Mouse (Mus musculus) midbrain, embryonic 12.5 days (tissue): ENCODE results near the gene Slc35f4. TPM values are rescaled to one million over a fixed set of nuclear protein-coding genes. Genes with fewer than 3 reads are reported as not detected.

Experiments used
- ATAC-seq: fragments of 200-750 bp; cut with Nextera tagmentation; 2 replicates; pipeline ENCODE4 v1.8.0; 2017; ENCODE audit warnings: low read depth, moderate TSS enrichment, moderate library complexity; ENCODE audit not compliant: low FRiP score
- H3K27ac ChIP-seq: fragments of 300-500 bp; sonication (generic); replicated peaks from 2 replicates; pipeline ENCODE4 v1.5.1; 2016; ENCODE audit warnings: mild to moderate bottlenecking
- H3K27me3 ChIP-seq: fragments of 300-500 bp; sonication (generic); 2 replicates; pipeline ENCODE4 v1.6.1; 2016; ENCODE audit warnings: mild to moderate bottlenecking
- H3K36me3 ChIP-seq: fragments of 300-500 bp; sonication (generic); 2 replicates; pipeline ENCODE4 v1.6.1; 2016
- H3K4me1 ChIP-seq: fragments of 300-500 bp; sonication (generic); 2 replicates; pipeline ENCODE4 v1.6.1; 2016
- H3K4me2 ChIP-seq: fragments of 300-500 bp; sonication (generic); replicated peaks from 2 replicates; pipeline ENCODE4 v1.6.1; 2016; ENCODE audit warnings: mild to moderate bottlenecking, moderate library complexity
- H3K4me3 ChIP-seq: fragments of 300-500 bp; sonication (generic); 2 replicates; pipeline ENCODE4 v1.5.1; 2016; ENCODE audit warnings: mild to moderate bottlenecking
- H3K9ac ChIP-seq: fragments of 300-500 bp; sonication (generic); replicated peaks from 2 replicates; pipeline ENCODE4 v1.6.1; 2016; ENCODE audit warnings: mild to moderate bottlenecking, moderate library complexity
- H3K9me3 ChIP-seq: fragments of 300-500 bp; sonication (generic); 2 replicates; pipeline ENCODE4 v1.6.1; 2016; ENCODE audit warnings: mild to moderate bottlenecking
- WGBS: fragments of 180-500 bp; shearing (Covaris S2); methylation state at CpG from one replicate; pipeline ENCODE4 v1.1.7; 2016; 5-methylcytosine and 5-hydroxymethylcytosine counted together
- polyA plus RNA-seq: library from polyadenylated mRNA; unstranded; fragments of >200 nt; fragmentation: Nextera tagmentation; extraction: Ambion mirVana; gene quantifications from 2 replicates; pipeline ENCODE4 v1.2.1, GENCODE M21; 2016

Gene Slc35f4
- 0.89 and 1.4 TPM in 2 replicates for polyA plus RNA-seq

DNA sequence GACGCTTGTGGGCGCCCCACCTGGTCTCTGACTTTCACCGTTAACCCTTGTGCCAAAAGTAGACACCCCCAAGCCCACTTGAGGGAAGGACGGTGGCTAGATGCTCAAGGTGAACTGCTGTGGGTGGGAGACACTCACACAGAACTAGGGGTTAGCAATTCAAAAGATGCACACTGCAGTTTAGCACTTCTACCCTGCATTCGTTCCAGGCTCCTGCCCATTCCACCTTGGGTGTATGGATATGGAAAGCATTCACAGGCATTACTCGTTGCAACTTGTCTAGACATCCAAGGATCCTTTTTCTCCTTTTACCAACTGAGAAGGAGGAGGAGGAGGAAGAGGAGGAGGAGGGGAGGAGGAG, at the start of gene Slc35f4:
Gene Slc35f4 (minus strand): TSS at position 116 of the 361 bp plus-strand sequence.
- WGBS, result 10% methylated on average over 6 of the region's 6 CpGs
- Histone ChIP-seq H3K9ac (peak within 1 kb of the TSS; percentile 64), H3K4me3 (peak within 1 kb of the TSS; percentile 56), H3K4me2 (peak within 1 kb of the TSS; percentile 78), H3K27me3 (peaks cover 17% of the 10 kb centered on the region), H3K4me1 (peaks cover 10% of the 10 kb centered on the region), H3K27ac (0 out of 2 replicates have a peak within 1 kb of the TSS, but pooled peaks have one; percentile 20), H3K9me3 (no peaks in the 10 kb centered on the region), H3K36me3 (no peaks in the 10 kb centered on the region)
- peak; percentile 32; the same call in 1 of the 2 replicates for ATAC-seq

DNA sequence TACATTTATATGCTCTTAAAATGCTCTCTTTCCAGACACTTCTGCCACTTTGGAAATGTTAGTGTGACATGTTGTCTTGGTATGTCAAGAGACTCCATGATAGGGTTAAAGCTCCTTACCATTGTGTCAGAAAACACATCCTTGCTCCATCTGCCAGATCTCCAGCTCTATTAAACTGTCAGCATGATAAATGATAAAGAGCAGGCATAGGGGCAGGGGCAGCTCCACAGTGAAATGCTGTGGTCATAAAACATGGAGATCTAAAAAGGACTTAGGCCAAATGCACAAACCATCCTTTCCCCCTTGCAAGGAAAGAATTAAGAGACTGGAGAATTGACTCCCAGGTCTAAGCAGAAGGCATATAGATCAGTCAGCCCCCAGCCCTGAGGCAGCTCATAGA, 42.5 kb upstream of the Slc35f4 start:
- no peaks in the 10 kb centered on the region for H3K27me3 ChIP-seq
- no peak overlapping the region for H3K9ac ChIP-seq
- H3K4me2 ChIP-seq, result no peak overlapping the region
- H3K4me3 ChIP-seq, result no peak overlapping the region
- ATAC-seq, result no peak
- no peaks in the 10 kb centered on the region for H3K9me3 ChIP-seq
- no peak overlapping the region for H3K27ac ChIP-seq
- H3K4me1 ChIP-seq, result no peaks in the 10 kb centered on the region
- H3K36me3 ChIP-seq, result no peaks in the 10 kb centered on the region

DNA sequence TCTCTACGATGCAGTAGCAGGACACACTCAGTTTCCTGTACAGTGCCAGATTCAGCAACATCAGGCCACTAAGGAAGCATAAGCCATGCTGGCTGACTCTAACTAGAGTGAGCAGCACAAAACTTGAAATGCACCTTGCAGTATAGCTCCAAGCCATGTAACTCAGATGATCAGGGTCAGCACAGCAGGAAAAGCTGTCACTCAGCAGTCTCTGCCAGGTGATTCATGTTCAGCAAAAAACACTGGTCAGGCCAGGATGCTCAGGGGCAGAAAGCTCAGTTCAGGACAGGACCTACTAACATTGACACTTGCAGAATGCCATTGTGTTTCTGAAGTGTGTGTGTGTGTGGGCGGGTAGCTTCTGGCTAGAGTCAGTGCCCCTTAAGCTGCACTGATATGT, 34.9 kb upstream of the Slc35f4 start:
- 87% methylated on average over 2 of the region's 2 CpGs for WGBS

DNA sequence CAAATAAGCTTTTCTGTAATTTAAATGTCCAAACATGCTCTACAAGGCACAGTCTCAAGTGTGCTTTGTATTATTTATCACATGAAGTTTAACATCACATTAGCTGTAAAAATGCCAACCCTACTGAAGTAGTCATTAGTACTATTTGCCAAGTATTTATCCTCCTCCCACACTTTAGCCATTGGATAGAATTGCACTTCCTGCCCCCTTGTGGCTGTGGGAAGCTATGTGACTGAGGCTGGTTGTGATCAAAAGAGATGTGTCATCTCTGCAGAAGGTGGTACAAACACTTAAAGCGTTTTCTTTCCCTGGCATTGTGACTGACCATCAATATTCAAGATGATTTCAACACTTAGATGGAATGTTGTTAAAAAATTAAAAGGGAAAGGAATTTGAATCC, 14.3 kb upstream of the Slc35f4 start:
- H3K4me2 ChIP-seq, result no peak overlapping the region
- no peaks in the 10 kb centered on the region for H3K27me3 ChIP-seq
- H3K4me3 ChIP-seq, result no peak overlapping the region
- H3K9me3 ChIP-seq, result no peaks in the 10 kb centered on the region
- H3K36me3 ChIP-seq, result no peaks in the 10 kb centered on the region
- no peak overlapping the region for H3K27ac ChIP-seq
- WGBS, result 54% methylated on average over 1 of the region's 1 CpGs
- no peaks in the 10 kb centered on the region for H3K4me1 ChIP-seq
- ATAC-seq, result no peak
- no peak overlapping the region for H3K9ac ChIP-seq

More for the DNA sequence above, 34.9 kb upstream of the Slc35f4 start:
- H3K4me1 ChIP-seq, result no peaks in the 10 kb centered on the region
- H3K4me3 ChIP-seq, result no peak overlapping the region
- H3K27me3 ChIP-seq, result no peaks in the 10 kb centered on the region
- ATAC-seq, result no peak
- no peak overlapping the region for H3K9ac ChIP-seq
- H3K9me3 ChIP-seq, result no peaks in the 10 kb centered on the region
- H3K27ac ChIP-seq, result no peak overlapping the region
- no peaks in the 10 kb centered on the region for H3K36me3 ChIP-seq
- H3K4me2 ChIP-seq, result no peak overlapping the region

DNA sequence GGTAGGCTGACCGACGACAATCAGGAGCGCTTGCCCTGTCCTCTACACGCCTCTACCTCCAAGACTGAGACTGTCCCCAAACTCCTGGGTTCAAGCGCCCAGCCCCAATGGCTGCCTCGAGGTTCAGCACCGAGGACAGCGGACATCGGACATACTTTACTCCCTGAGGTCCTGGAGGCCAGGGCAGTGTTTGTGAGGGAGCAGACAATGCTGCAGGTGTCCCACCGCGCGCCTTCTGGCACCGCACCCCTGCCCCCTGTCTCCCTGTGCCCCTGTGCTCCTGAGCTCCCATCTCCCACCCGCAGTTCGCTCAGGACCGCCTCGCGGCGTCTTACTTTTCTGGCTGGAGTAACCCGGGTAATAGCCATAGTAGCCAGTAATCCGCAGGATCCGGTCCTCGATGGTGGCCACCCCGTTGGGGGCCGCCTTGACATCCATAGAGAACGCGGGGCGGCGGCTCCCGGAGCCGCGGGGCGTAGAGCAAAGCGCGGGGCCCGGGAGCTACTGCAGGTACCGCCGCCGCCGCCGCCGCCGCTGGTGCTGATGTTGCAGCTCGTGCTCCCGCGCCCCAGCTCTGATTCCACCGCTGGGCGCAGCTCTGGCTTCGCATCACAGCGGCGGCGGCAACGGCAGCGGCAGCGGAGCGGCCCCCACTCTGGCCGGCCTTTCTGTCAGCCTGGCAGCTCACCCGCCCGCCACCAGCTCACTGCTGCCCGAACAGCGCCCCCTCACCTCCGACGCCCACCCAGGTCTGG, 493 bp downstream of the Slc35f4 start:
- peak; percentile 82 for ATAC-seq
- H3K36me3 ChIP-seq, result no peaks in the 10 kb centered on the region
- peak overlapping the region; percentile 56 for H3K4me3 ChIP-seq
- H3K4me1 ChIP-seq, result peaks cover 10% of the 10 kb centered on the region
- peak overlapping the region; percentile 78 for H3K4me2 ChIP-seq
- H3K9me3 ChIP-seq, result no peaks in the 10 kb centered on the region
- peaks cover 17% of the 10 kb centered on the region for H3K27me3 ChIP-seq
- 1% methylated on average over 59 of the region's 63 CpGs for WGBS
- H3K27ac ChIP-seq, result 0 out of 2 replicates have a peak overlapping the region, but pooled peaks have one; percentile 20
- H3K9ac ChIP-seq, result peak overlapping the region; percentile 64

DNA sequence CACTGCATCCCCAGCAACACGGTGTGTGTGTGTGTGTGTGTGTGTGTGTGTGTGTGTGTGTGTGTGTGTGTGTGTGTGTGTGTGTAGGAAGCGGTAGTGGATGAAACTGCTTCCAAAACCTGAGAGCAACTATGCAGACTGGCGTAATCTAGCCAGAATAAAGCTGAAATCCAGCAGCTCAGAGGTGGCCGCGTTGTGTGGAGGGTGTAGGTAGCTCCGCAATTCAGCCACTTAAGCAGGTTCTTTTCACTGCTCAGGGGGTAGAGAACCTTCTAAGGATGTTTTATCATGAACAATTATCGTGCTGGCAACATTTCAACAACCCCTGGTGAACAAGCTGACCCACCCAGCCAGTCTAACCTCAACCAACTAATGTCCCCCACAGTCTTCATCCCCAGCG, 1.2 kb downstream of the Slc35f4 start:
- Histone ChIP-seq H3K9me3 (no peaks in the 10 kb centered on the region), H3K9ac (no peak overlapping the region), H3K4me2 (peak overlapping the region; percentile 78), H3K27ac (no peak overlapping the region), H3K36me3 (no peaks in the 10 kb centered on the region), H3K4me1 (peaks cover 10% of the 10 kb centered on the region), H3K27me3 (peaks cover 17% of the 10 kb centered on the region), H3K4me3 (peak overlapping the region; percentile 56)
- WGBS, result 75% methylated on average over 7 of the region's 8 CpGs
- peak; percentile 31 for ATAC-seq

DNA sequence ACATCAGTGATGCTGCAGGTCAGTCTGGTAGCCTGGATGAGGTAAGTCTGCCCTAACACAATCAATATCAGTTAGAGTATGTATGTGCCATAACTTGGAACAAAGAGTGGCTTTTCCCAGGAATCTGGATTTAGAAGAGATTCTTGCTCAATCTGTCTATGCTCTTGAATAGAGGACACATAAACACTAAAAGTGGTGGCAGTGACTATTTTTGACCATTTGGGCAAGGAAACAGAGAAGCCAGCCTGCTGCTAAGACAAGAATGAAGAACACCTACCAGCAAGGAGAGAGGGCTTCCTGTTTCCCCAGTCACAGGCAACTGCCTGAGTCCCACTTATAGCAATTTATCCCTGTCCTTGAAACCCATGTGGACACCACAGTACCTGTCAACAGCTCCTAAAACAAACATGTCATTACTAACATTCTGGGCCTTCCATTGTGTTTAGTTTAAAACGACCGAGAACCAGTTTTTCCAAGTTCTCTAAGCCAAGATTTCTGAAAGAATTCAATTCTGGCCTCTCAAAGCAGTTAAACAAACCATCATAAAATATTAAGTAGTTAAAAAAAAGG, 10.7 kb downstream of the Slc35f4 start:
- no peak overlapping the region for H3K27ac ChIP-seq
- H3K4me2 ChIP-seq, result no peak overlapping the region
- H3K9ac ChIP-seq, result no peak overlapping the region
- no peak for ATAC-seq
- no peaks in the 10 kb centered on the region for H3K9me3 ChIP-seq
- no peaks in the 10 kb centered on the region for H3K27me3 ChIP-seq
- no peak overlapping the region for H3K4me3 ChIP-seq
- no peaks in the 10 kb centered on the region for H3K36me3 ChIP-seq
- H3K4me1 ChIP-seq, result no peaks in the 10 kb centered on the region
- 86% methylated on average over 2 of the region's 2 CpGs for WGBS

DNA sequence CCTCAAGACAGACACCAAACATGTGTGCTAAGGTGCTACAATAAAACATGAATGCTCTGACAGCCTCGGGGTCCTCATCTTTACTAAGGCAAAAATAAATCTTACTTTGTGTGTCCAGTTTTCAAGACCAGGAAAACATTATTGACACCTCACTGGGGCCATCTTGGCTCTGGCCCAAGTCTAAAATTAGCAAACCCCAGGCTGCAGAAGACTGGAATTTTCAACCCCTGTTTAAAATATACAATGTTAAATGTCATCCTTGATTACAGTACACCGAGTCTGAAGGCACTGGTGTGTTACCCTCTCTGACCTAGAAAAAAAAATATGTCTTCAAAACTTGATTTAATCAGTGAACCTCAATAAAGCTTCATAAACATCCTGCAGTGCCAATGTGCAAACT, 11.7 kb downstream of the Slc35f4 start:
- Histone ChIP-seq H3K27me3 (no peaks in the 10 kb centered on the region), H3K4me2 (no peak overlapping the region), H3K9me3 (no peaks in the 10 kb centered on the region), H3K36me3 (no peaks in the 10 kb centered on the region), H3K27ac (no peak overlapping the region), H3K4me3 (no peak overlapping the region), H3K9ac (no peak overlapping the region), H3K4me1 (no peaks in the 10 kb centered on the region)
- no peak for ATAC-seq
- WGBS, result 74% methylated on average over 2 of the region's 2 CpGs

DNA sequence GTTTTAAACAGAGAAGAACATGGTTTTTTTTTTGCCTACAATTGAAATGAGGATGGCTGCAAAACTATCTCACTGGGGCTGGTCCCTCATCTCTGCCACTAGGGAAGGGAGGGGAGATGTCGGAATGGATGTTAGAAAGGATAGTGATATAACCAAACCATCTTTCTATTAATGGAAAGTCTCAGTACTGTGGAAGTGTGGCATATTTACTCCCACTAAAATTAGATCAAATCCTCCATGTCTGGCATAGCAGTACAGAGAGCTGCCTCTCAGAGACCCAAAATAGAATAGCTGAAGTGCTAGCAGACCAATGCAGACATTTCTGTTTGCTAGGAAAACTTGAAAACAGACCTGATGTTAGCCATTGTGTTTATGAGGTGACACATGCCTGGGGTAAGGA, 30.7 kb downstream of the Slc35f4 start:
- H3K36me3 ChIP-seq, result no peaks in the 10 kb centered on the region
- H3K27ac ChIP-seq, result no peak overlapping the region
- WGBS, result 94% methylated on average over 1 of the region's 1 CpGs
- no peak overlapping the region for H3K4me2 ChIP-seq
- H3K9me3 ChIP-seq, result no peaks in the 10 kb centered on the region
- no peak overlapping the region for H3K9ac ChIP-seq
- ATAC-seq, result no peak
- no peaks in the 10 kb centered on the region for H3K4me1 ChIP-seq
- no peak overlapping the region for H3K4me3 ChIP-seq
- no peaks in the 10 kb centered on the region for H3K27me3 ChIP-seq

DNA sequence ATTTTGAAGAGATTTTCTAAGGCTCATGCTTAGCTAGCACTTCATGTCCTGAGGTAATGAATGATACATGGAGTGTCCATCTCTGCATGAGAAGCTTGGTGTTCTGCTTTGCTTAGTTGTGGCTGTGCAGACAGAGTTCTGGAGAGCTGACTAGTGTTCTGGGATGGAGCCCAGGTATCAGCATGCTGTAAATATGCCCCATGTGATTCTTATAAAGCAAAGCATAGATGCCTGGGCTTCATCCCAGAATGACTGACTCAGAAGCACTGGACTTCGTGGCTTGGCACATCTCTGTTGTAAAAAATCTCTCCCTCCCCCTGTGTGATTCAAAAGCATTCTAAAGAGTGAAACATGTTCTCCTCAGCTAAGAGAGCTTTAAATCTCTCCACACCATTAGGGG, 32.1 kb downstream of the Slc35f4 start:
- 70% methylated on average over 1 of the region's 1 CpGs for WGBS
- Histone ChIP-seq H3K4me3 (no peak overlapping the region), H3K4me1 (no peaks in the 10 kb centered on the region), H3K27me3 (no peaks in the 10 kb centered on the region), H3K4me2 (no peak overlapping the region), H3K36me3 (no peaks in the 10 kb centered on the region), H3K9me3 (no peaks in the 10 kb centered on the region), H3K9ac (no peak overlapping the region), H3K27ac (no peak overlapping the region)
- ATAC-seq, result no peak

DNA sequence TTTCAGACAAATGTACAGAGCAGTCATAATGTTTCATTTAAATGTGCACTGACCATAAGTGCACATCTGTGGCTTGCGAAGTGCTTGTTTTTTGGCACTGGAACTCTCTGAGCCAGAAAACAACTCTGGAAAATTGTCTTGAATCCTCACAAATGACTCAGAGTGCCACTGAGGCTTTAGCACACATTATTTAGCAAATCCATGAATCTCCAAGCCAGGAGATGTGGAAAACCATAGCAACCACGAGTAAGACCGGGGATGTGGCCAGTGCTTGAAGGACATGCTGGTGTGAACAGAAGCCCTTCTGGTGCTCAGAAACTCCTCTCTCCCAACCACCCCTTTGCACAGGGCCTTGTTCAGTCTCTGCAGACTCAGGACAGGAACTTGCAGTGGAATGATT, 33.3 kb downstream of the Slc35f4 start:
- 77% methylated on average over 3 of the region's 3 CpGs for WGBS
- H3K27me3 ChIP-seq, result no peaks in the 10 kb centered on the region

DNA sequence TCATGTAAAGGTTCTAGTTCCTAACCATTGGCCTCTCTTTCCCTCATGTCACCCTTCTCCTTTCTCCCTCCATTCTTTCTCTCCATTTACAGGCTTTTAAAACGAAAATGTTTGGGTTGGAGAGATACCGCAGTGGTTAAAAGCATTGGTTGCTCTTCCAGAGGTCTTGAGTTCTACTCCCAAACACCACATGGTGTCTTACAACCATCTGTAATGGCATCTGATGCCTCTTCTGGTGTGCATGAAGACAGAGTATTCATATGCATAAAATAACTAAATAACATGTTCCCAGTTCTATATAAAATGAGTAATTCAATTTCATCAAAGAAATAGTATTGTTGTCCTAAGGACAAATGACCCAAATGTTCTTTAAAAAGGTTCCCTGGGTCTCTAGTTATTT, 49.2 kb downstream of the Slc35f4 start:
- no peaks in the 10 kb centered on the region for H3K36me3 ChIP-seq
- no peaks in the 10 kb centered on the region for H3K9me3 ChIP-seq
- no peak overlapping the region for H3K4me2 ChIP-seq
- ATAC-seq, result no peak
- 84% methylated on average over 2 of the region's 2 CpGs for WGBS
- H3K27me3 ChIP-seq, result no peaks in the 10 kb centered on the region
- no peak overlapping the region for H3K27ac ChIP-seq
- H3K4me3 ChIP-seq, result no peak overlapping the region
- H3K9ac ChIP-seq, result no peak overlapping the region
- H3K4me1 ChIP-seq, result no peaks in the 10 kb centered on the region

More for the DNA sequence above, 33.3 kb downstream of the Slc35f4 start:
- Histone ChIP-seq H3K4me1 (no peaks in the 10 kb centered on the region), H3K9me3 (no peaks in the 10 kb centered on the region), H3K27ac (no peak overlapping the region), H3K36me3 (no peaks in the 10 kb centered on the region), H3K4me2 (no peak overlapping the region), H3K9ac (no peak overlapping the region), H3K4me3 (no peak overlapping the region)
- ATAC-seq, result no peak
